Mouse (Mus musculus): Measurements from ENCODE around the gene Olfr348. TPM values are rescaled to one million over a fixed set of nuclear protein-coding genes. Genes with fewer than 3 reads are reported as not detected.

Olfr348 gene
- polyA plus RNA-seq (2015; fragmentation: Nextera tagmentation; extraction: Ambion mirVana) = not detected in 2 replicates

DNA sequence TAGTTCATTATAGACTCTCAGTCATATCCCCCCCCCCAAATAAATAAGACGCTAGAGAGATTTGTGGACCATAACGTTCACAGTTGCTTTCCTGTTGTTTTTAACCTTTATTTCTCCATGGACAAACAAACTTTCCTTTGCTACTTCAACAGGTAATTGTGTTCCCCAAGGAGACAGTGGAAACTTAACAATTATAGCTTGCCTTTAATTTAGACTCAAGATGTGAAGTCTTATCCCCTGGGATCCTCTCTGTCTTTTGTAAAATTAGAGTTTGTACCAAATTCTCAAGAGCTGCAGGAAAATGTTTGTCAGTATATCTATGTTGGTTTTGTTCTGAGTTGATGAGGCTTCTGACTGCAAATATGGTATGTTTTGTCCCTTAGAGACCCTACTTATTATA, at the start of gene Olfr348:
Gene Olfr348 (plus strand): TSS at position 301 of the 400 bp plus-strand sequence.
- H3K9me3 ChIP-seq (replicated peaks) = 0 out of 2 replicates have a peak, but pooled peaks cover 5% of the 10 kb centered on the region
- 83% methylated on average over 2 of the region's 2 CpGs for WGBS
- no peak within 1 kb of the TSS for H3K27ac ChIP-seq (replicated peaks)
- H3K9ac ChIP-seq (replicated peaks) = no peak within 1 kb of the TSS
- H3K4me3 ChIP-seq (replicated peaks) = no peak within 1 kb of the TSS
- no peaks in the 10 kb centered on the region for H3K27me3 ChIP-seq (replicated peaks)
- no peaks in the 10 kb centered on the region for H3K36me3 ChIP-seq
- ATAC-seq (ENCODE audit: low FRiP score) = no peak
- H3K4me2 ChIP-seq = no peak within 1 kb of the TSS
- no peaks in the 10 kb centered on the region for H3K4me1 ChIP-seq

GRCm38 (mm10) chr2:36736226-36736625, 47.9 kb upstream of the Olfr348 start:
- H3K27me3 ChIP-seq (replicated peaks) = no peaks in the 10 kb centered on the region
- H3K27ac ChIP-seq (replicated peaks) = no peak overlapping the region
- no peaks in the 10 kb centered on the region for H3K4me1 ChIP-seq
- WGBS = 64% methylated on average over 3 of the region's 3 CpGs
- H3K4me3 ChIP-seq (replicated peaks) = no peak overlapping the region
- no peak for ATAC-seq (ENCODE audit: low FRiP score)
- H3K36me3 ChIP-seq = no peaks in the 10 kb centered on the region
- H3K9me3 ChIP-seq (replicated peaks) = peaks cover 8% of the 10 kb centered on the region; the same call in 1 of the 2 replicates
- H3K9ac ChIP-seq (replicated peaks) = no peak overlapping the region
- no peak overlapping the region for H3K4me2 ChIP-seq

- H3K36me3 ChIP-seq = no peaks in the 10 kb centered on the region
- 85% methylated on average over 2 of the region's 2 CpGs for WGBS
- no peaks in the 10 kb centered on the region for H3K27me3 ChIP-seq (replicated peaks)
- no peak within 1 kb of the TSS for H3K4me3 ChIP-seq (replicated peaks)
- H3K27ac ChIP-seq (replicated peaks) = no peak within 1 kb of the TSS
- H3K9ac ChIP-seq (replicated peaks) = no peak within 1 kb of the TSS
- H3K4me1 ChIP-seq = no peaks in the 10 kb centered on the region
- H3K4me2 ChIP-seq = no peak within 1 kb of the TSS
- ATAC-seq (ENCODE audit: low FRiP score) = no peak
- peaks cover 5% of the 10 kb centered on the region; the same call in 1 of the 2 replicates for H3K9me3 ChIP-seq (replicated peaks)
Measured at GRCm38 (mm10) chr2:36790238-36790637, 6.2 kb downstream of the Olfr348 start, which contains the start of gene Olfr50. TSS of gene Olfr50 (plus strand) at chr2:36790538.

DNA sequence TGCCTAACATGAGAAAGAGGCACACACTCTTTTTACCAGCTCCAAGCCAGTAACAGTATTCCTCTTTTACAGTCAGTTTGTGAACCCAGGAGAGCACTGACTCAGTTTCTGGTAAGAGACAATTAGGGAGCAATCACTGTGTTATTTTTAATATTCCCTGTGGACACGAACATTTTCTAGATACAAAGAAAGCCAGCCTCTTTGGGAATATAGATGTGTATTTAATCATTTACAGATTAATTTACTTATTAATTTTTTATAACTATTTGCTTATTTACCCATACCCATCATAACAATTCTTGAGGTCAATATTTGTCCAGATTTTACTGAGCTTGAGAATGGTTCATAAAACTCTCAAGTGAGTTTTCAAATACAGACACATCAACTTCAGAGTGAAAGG, 32.9 kb downstream of the Olfr348 start, which contains the start of gene Olfr3:
Gene Olfr3 (minus strand): TSS at position 101 of the 400 bp plus-strand sequence.
- H3K9me3 ChIP-seq (replicated peaks) = peaks cover 6% of the 10 kb centered on the region
- H3K4me3 ChIP-seq (replicated peaks) = no peak within 1 kb of the TSS
- no peak within 1 kb of the TSS for H3K9ac ChIP-seq (replicated peaks)
- no peaks in the 10 kb centered on the region for H3K4me1 ChIP-seq
- no peaks in the 10 kb centered on the region for H3K27me3 ChIP-seq (replicated peaks)
- H3K36me3 ChIP-seq = no peaks in the 10 kb centered on the region
- H3K4me2 ChIP-seq = no peak within 1 kb of the TSS
- no peak for ATAC-seq (ENCODE audit: low FRiP score)
- WGBS = 73% methylated on average over 1 of the region's 1 CpGs
- H3K27ac ChIP-seq (replicated peaks) = no peak within 1 kb of the TSS

Other genes with a start within 250 kb of the Olfr348 start
- not detected in 2 replicates for gene Olfr344, start 217.6 kb upstream of the Olfr348 start, polyA plus RNA-seq (2015; fragmentation: Nextera tagmentation; extraction: Ambion mirVana)
- not detected in 2 replicates for gene Olfr345, start 144.2 kb upstream of the Olfr348 start, polyA plus RNA-seq (2015; fragmentation: Nextera tagmentation; extraction: Ambion mirVana)
- not detected in 2 replicates for gene Olfr346, start 98.5 kb upstream of the Olfr348 start, polyA plus RNA-seq (2015; fragmentation: Nextera tagmentation; extraction: Ambion mirVana)
- not detected in 2 replicates for gene Olfr347, start 52.4 kb upstream of the Olfr348 start, polyA plus RNA-seq (2015; fragmentation: Nextera tagmentation; extraction: Ambion mirVana)
- not detected in 2 replicates for gene Olfr50, start 6.3 kb downstream of the Olfr348 start, polyA plus RNA-seq (2015; fragmentation: Nextera tagmentation; extraction: Ambion mirVana)
- not detected in 2 replicates for gene Olfr3, start 32.8 kb downstream of the Olfr348 start, polyA plus RNA-seq (2015; fragmentation: Nextera tagmentation; extraction: Ambion mirVana)
- not detected in 2 replicates for gene Olfr350, start 62.0 kb downstream of the Olfr348 start, polyA plus RNA-seq (2015; fragmentation: Nextera tagmentation; extraction: Ambion mirVana)
- not detected in 2 replicates for gene Olfr351, start 78.4 kb downstream of the Olfr348 start, polyA plus RNA-seq (2015; fragmentation: Nextera tagmentation; extraction: Ambion mirVana)
- not detected in 2 replicates for gene Olfr352, start 84.2 kb downstream of the Olfr348 start, polyA plus RNA-seq (2015; fragmentation: Nextera tagmentation; extraction: Ambion mirVana)
- gene Olfr353, start 108.7 kb downstream of the Olfr348 start, polyA plus RNA-seq (2015; fragmentation: Nextera tagmentation; extraction: Ambion mirVana) = not detected in 2 replicates
- not detected in 2 replicates for gene Olfr354, start 121.4 kb downstream of the Olfr348 start, polyA plus RNA-seq (2015; fragmentation: Nextera tagmentation; extraction: Ambion mirVana)
- not detected in 2 replicates for gene Olfr355, start 144.6 kb downstream of the Olfr348 start, polyA plus RNA-seq (2015; fragmentation: Nextera tagmentation; extraction: Ambion mirVana)
- not detected in 2 replicates for gene Olfr356, start 152.8 kb downstream of the Olfr348 start, polyA plus RNA-seq (2015; fragmentation: Nextera tagmentation; extraction: Ambion mirVana)
- gene Olfr357, start 209.6 kb downstream of the Olfr348 start, polyA plus RNA-seq (2015; fragmentation: Nextera tagmentation; extraction: Ambion mirVana) = not detected in 2 replicates
- not detected in 2 replicates for gene Olfr358, start 225.1 kb downstream of the Olfr348 start, polyA plus RNA-seq (2015; fragmentation: Nextera tagmentation; extraction: Ambion mirVana)

Measured in neural tube, embryonic 15.5 days (tissue).